ENCODE assay signal across 9 mouse cellular contexts in genomic region chr9:22084667-22085021, GRCm38 (mm10). TPM values are rescaled to one million over a fixed set of nuclear protein-coding genes. Genes with fewer than 3 reads are reported as not detected.
DNase-seq lines count a peak whose midpoint lies in the region; ATAC-seq and TF ChIP-seq lines count a peak whose summit lies in the region.
"Had no signal": no experiment of that assay in that cellular context is flagged by ENCODE, and none has a peak within 500 bp of the region (broad histone marks: within the 10 kb centered on the region; RNA-seq: fewer than 3 reads in every experiment).

No protein-coding gene starts in this region.

- peak overlapping the region; percentile 86 for H3K9ac ChIP-seq in heart, embryonic 15.5 days
- H3K9ac ChIP-seq in hindbrain, embryonic 11.5 days (ENCODE audit: low read depth, low read length): peak overlapping the region; percentile 44
- peak overlapping the region; percentile 75 for H3K9ac ChIP-seq in midbrain, embryonic 11.5 days (ENCODE audit: low read length)

- 31% methylated on average over 4 of the region's 4 CpGs for WGBS in heart, embryonic 15.5 days
- 39% methylated on average over 4 of the region's 4 CpGs for WGBS in hindbrain, embryonic 11.5 days
- WGBS in midbrain, embryonic 11.5 days: 37% methylated on average over 4 of the region's 4 CpGs

- H3K4me3 ChIP-seq in heart, embryonic 15.5 days: peak overlapping the region; percentile 93
- peak overlapping the region; percentile 93 for H3K4me3 ChIP-seq in G1E (ENCODE audit: low read depth, low read length)
- peak overlapping the region; percentile 49 for H3K4me3 ChIP-seq in hindbrain, embryonic 11.5 days (ENCODE audit: low read depth, low read length)
- peak overlapping the region; percentile 74 for H3K4me3 ChIP-seq in midbrain, embryonic 11.5 days (ENCODE audit: low read depth, low read length)

- ATAC-seq in heart, embryonic 15.5 days (replicated peaks; ENCODE audit: insufficient number of reproducible peaks, insufficient read depth, low FRiP score, low read depth): no peak
- no peak for ATAC-seq in G1E (ENCODE audit: extremely low read depth, insufficient number of reproducible peaks, low FRiP score, poor library complexity, severe bottlenecking)
- ATAC-seq in hindbrain, embryonic 11.5 days (ENCODE audit: low FRiP score): no peak
- no peak for ATAC-seq in midbrain, embryonic 11.5 days (ENCODE audit: low FRiP score)

- peaks cover 5% of the 10 kb centered on the region; the same call in 1 of the 2 replicates for H3K36me3 ChIP-seq in heart, embryonic 15.5 days
- peaks cover 40% of the 10 kb centered on the region for H3K36me3 ChIP-seq in G1E (replicated peaks)
- H3K36me3 ChIP-seq in hindbrain, embryonic 11.5 days (ENCODE audit: control insufficient read depth, insufficient read depth, low read length): no peaks in the 10 kb centered on the region
- no peaks in the 10 kb centered on the region for H3K36me3 ChIP-seq in midbrain, embryonic 11.5 days (ENCODE audit: control insufficient read depth, insufficient read depth, low read length)

- no peak for DNase-seq in heart, postnatal 4 days
- DNase-seq in G1E (ENCODE audit: low spot score): no peak
- DNase-seq in hindbrain, embryonic 11.5 days (ENCODE audit: low spot score): no peak
- DNase-seq in midbrain, embryonic 11.5 days (ENCODE audit: low spot score, missing footprints): no peak
- no peak for DNase-seq in thymus, adult 18-20 months
- no peak for DNase-seq in layer of hippocampus, postnatal 14 days (ENCODE audit: low spot score in 2 of 2)
- DNase-seq in urinary bladder, adult 2 months (ENCODE audit: low spot score): no peak

- peak overlapping the region; percentile 88 for H3K4me2 ChIP-seq in heart, embryonic 15.5 days
- H3K4me2 ChIP-seq in hindbrain, embryonic 11.5 days (replicated peaks; ENCODE audit: low read depth, low read length): peak overlapping the region; percentile 54
- peak overlapping the region; percentile 81 for H3K4me2 ChIP-seq in midbrain, embryonic 11.5 days

- H3K4me1 ChIP-seq in heart, embryonic 15.5 days (replicated peaks): peaks cover 9% of the 10 kb centered on the region
- peaks cover 31% of the 10 kb centered on the region for H3K4me1 ChIP-seq in G1E (ENCODE audit: insufficient read depth, low read depth, low read length)
- peaks cover 3% of the 10 kb centered on the region; the same call in 1 of the 2 replicates for H3K4me1 ChIP-seq in hindbrain, embryonic 11.5 days (replicated peaks; ENCODE audit: control insufficient read depth, insufficient read depth, low read length)
- peaks cover 8% of the 10 kb centered on the region for H3K4me1 ChIP-seq in midbrain, embryonic 11.5 days (ENCODE audit: control insufficient read depth, insufficient read depth, low read length)

- peak overlapping the region; percentile 82 for H3K27ac ChIP-seq in heart, embryonic 15.5 days
- no peak overlapping the region for H3K27ac ChIP-seq in hindbrain, embryonic 11.5 days (ENCODE audit: low read depth, low read length)
- no peak overlapping the region for H3K27ac ChIP-seq in midbrain, embryonic 11.5 days (ENCODE audit: low read depth, low read length)

- no peak for TF ChIP-seq CTCF in G1E (IDR thresholded peaks at IDR 0.05; ENCODE audit: low read depth, low read length)

- H3K9me3 ChIP-seq in heart, embryonic 15.5 days (replicated peaks): no peaks in the 10 kb centered on the region
- H3K9me3 ChIP-seq in G1E (replicated peaks): no peaks in the 10 kb centered on the region
- H3K9me3 ChIP-seq in hindbrain, embryonic 11.5 days (ENCODE audit: control insufficient read depth, low read length): no peaks in the 10 kb centered on the region
- no peaks in the 10 kb centered on the region for H3K9me3 ChIP-seq in midbrain, embryonic 11.5 days (ENCODE audit: control insufficient read depth, low read length)

- H3K27me3 ChIP-seq in heart, embryonic 15.5 days: no peaks in the 10 kb centered on the region
- H3K27me3 ChIP-seq in G1E (ENCODE audit: insufficient read depth, low read length): no peaks in the 10 kb centered on the region
- H3K27me3 ChIP-seq in hindbrain, embryonic 11.5 days (ENCODE audit: control insufficient read depth, insufficient read depth, low read length): no peaks in the 10 kb centered on the region
- H3K27me3 ChIP-seq in midbrain, embryonic 11.5 days (ENCODE audit: control insufficient read depth, insufficient read depth, low read length): no peaks in the 10 kb centered on the region

RNA-seq across cellular contexts. Expression of gene Ecsit, which starts 0.6 kb away (rescaled TPM):
- 55.0 and 62.4 TPM in 2 replicates for polyA plus RNA-seq in heart, embryonic 15.5 days (2015; fragmentation: Nextera tagmentation; extraction: Ambion mirVana)
- total RNA-seq in heart, postnatal 4 days (2021): 10 to 100 TPM; 69.4 to 69.6 TPM
- total RNA-seq in G1E (2014; fragmentation: Nextera tagmentation) (18.2 and 25.4 TPM in 2 replicates), G1E (2017) (24.0 and 28.5 TPM in 2 replicates)
- polyA plus RNA-seq in G1E (2012): 33.2 and 43.2 TPM in 2 replicates
- polyA plus RNA-seq in hindbrain, embryonic 11.5 days (2014; fragmentation: Nextera tagmentation; extraction: Ambion mirVana): 32.4 and 38.4 TPM in 2 replicates
- polyA plus RNA-seq in midbrain, embryonic 11.5 days (2014; fragmentation: Nextera tagmentation; extraction: Ambion mirVana): 31.2 and 31.5 TPM in 2 replicates
- total RNA-seq in layer of hippocampus, postnatal 14 days (2021): 10 to 100 TPM; 42.4 to 45.7 TPM
- 39.4 and 40.3 TPM in 2 replicates for polyA plus RNA-seq in urinary bladder, adult 2 months (2012; rRNA removed)

RNA-seq across cellular contexts. Expression of gene Zfp653, which starts 13.5 kb away (rescaled TPM):
- 8.5 and 11.3 TPM in 2 replicates for polyA plus RNA-seq in heart, embryonic 15.5 days (2015; fragmentation: Nextera tagmentation; extraction: Ambion mirVana)
- 1 to 10 TPM; 8.4 to 9.0 TPM for total RNA-seq in heart, postnatal 4 days (2021)
- total RNA-seq in G1E (2014; fragmentation: Nextera tagmentation): 7.3 and 10.5 TPM in 2 replicates
- total RNA-seq in G1E (2017): 9.1 and 11.3 TPM in 2 replicates
- polyA plus RNA-seq in G1E (2012): 19.0 and 22.4 TPM in 2 replicates
- 8.1 and 9.2 TPM in 2 replicates for polyA plus RNA-seq in hindbrain, embryonic 11.5 days (2014; fragmentation: Nextera tagmentation; extraction: Ambion mirVana)
- polyA plus RNA-seq in midbrain, embryonic 11.5 days (2014; fragmentation: Nextera tagmentation; extraction: Ambion mirVana): 7.6 and 7.9 TPM in 2 replicates
- total RNA-seq in layer of hippocampus, postnatal 14 days (2021): 10 to 100 TPM; 19.4 to 22.7 TPM
- polyA plus RNA-seq in urinary bladder, adult 2 months (2012; rRNA removed): 18.0 and 21.3 TPM in 2 replicates

RNA-seq across cellular contexts. Expression of gene Gm49318, which starts 13.6 kb away (rescaled TPM):
- not detected in 2 replicates for polyA plus RNA-seq in heart, embryonic 15.5 days (2015; fragmentation: Nextera tagmentation; extraction: Ambion mirVana)
- total RNA-seq in heart, postnatal 4 days (2021): under 1 TPM in 1 of 2 experiments, not detected in 1; 0.92 TPM
- total RNA-seq in G1E (2014; fragmentation: Nextera tagmentation) (not detected in 2 replicates), G1E (2017) (not detected in 2 replicates)
- polyA plus RNA-seq in G1E (2012): not detected in 2 replicates
- 0.56 TPM in 1 of 2 replicates, not detected in the other for polyA plus RNA-seq in hindbrain, embryonic 11.5 days (2014; fragmentation: Nextera tagmentation; extraction: Ambion mirVana)
- polyA plus RNA-seq in midbrain, embryonic 11.5 days (2014; fragmentation: Nextera tagmentation; extraction: Ambion mirVana): not detected in 2 replicates
- total RNA-seq in layer of hippocampus, postnatal 14 days (2021): 1 to 10 TPM; 1.5 to 2.8 TPM
- polyA plus RNA-seq in urinary bladder, adult 2 months (2012; rRNA removed): not detected in 2 replicates
- total RNA-seq: monocyte, adult 5-6 weeks had no signal

RNA-seq across cellular contexts. Expression of gene Cnn1, which starts 14.4 kb away (rescaled TPM):
- 145 and 157 TPM in 2 replicates for polyA plus RNA-seq in heart, embryonic 15.5 days (2015; fragmentation: Nextera tagmentation; extraction: Ambion mirVana)
- total RNA-seq in heart, postnatal 4 days (2021): 10 to 100 TPM; 38.1 to 39.3 TPM
- not detected in 2 replicates for total RNA-seq in G1E (2014; fragmentation: Nextera tagmentation)
- total RNA-seq in G1E (2017): 0.05 and 0.17 TPM in 2 replicates
- polyA plus RNA-seq in G1E (2012): not detected in 2 replicates
- polyA plus RNA-seq in hindbrain, embryonic 11.5 days (2014; fragmentation: Nextera tagmentation; extraction: Ambion mirVana): 1.8 and 2.1 TPM in 2 replicates
- 1.3 and 1.6 TPM in 2 replicates for polyA plus RNA-seq in midbrain, embryonic 11.5 days (2014; fragmentation: Nextera tagmentation; extraction: Ambion mirVana)
- 1 to 10 TPM in 1 of 2 experiments, under 1 TPM in 1; 0.45 to 1.4 TPM for total RNA-seq in layer of hippocampus, postnatal 14 days (2021)
- 3,917 and 4,778 TPM in 2 replicates for polyA plus RNA-seq in urinary bladder, adult 2 months (2012; rRNA removed)
- total RNA-seq: monocyte, adult 5-6 weeks had no signal

RNA-seq across cellular contexts. Expression of gene Elof1, which starts 32.3 kb away (rescaled TPM):
- 96.9 and 115 TPM in 2 replicates for polyA plus RNA-seq in heart, embryonic 15.5 days (2015; fragmentation: Nextera tagmentation; extraction: Ambion mirVana)
- total RNA-seq in heart, postnatal 4 days (2021): 10 to 100 TPM; 60.1 to 63.4 TPM
- total RNA-seq in G1E (2014; fragmentation: Nextera tagmentation) (88.3 and 119 TPM in 2 replicates), G1E (2017) (66.7 and 86.0 TPM in 2 replicates)
- 90.8 and 98.4 TPM in 2 replicates for polyA plus RNA-seq in G1E (2012)
- 211 and 213 TPM in 2 replicates for polyA plus RNA-seq in hindbrain, embryonic 11.5 days (2014; fragmentation: Nextera tagmentation; extraction: Ambion mirVana)
- polyA plus RNA-seq in midbrain, embryonic 11.5 days (2014; fragmentation: Nextera tagmentation; extraction: Ambion mirVana): 208 and 225 TPM in 2 replicates
- total RNA-seq in layer of hippocampus, postnatal 14 days (2021): 10 to 100 TPM; 57.0 to 58.0 TPM
- 74.8 and 97.4 TPM in 2 replicates for polyA plus RNA-seq in urinary bladder, adult 2 months (2012; rRNA removed)
